Mouse (Mus musculus) forebrain, embryonic 15.5 days (tissue): ENCODE data around the gene Akt3. TPM values are rescaled to one million over a fixed set of nuclear protein-coding genes. Genes with fewer than 3 reads are reported as not detected.
A peak's percentile ranks its signal among the peaks of the same experiment; 100 is the strongest.

Source experiments
- ATAC-seq: fragments of 200-750 bp; cut with Nextera tagmentation; replicated peaks from 2 replicates; pipeline ENCODE4 v1.8.0; 2017; ENCODE audit warnings: mild to moderate bottlenecking, moderate TSS enrichment, moderate library complexity
- H3K27ac ChIP-seq: fragments of 300-500 bp; sonication (generic); replicated peaks from 2 replicates; pipeline ENCODE4 v1.5.1; 2015; ENCODE audit warnings: mild to moderate bottlenecking, inconsistent platforms
- H3K27me3 ChIP-seq: fragments of 300-500 bp; sonication (generic); 2 replicates; pipeline ENCODE4 v1.6.1; 2015; ENCODE audit warnings: inconsistent platforms
- H3K36me3 ChIP-seq: fragments of 300-500 bp; sonication (generic); 2 replicates; pipeline ENCODE4 v1.6.1; 2015; ENCODE audit warnings: mild to moderate bottlenecking, inconsistent platforms
- H3K4me1 ChIP-seq: fragments of 300-500 bp; sonication (generic); 2 replicates; pipeline ENCODE4 v1.6.1; 2015; ENCODE audit warnings: inconsistent platforms
- H3K4me2 ChIP-seq: fragments of 300-500 bp; sonication (generic); replicated peaks from 2 replicates; pipeline ENCODE4 v1.6.1; 2015; ENCODE audit warnings: mild to moderate bottlenecking, inconsistent platforms
- H3K4me3 ChIP-seq: fragments of 300-500 bp; sonication (generic); 2 replicates; pipeline ENCODE4 v1.5.1; 2015; ENCODE audit warnings: mild to moderate bottlenecking, inconsistent platforms
- H3K9ac ChIP-seq: fragments of 300-500 bp; sonication (generic); replicated peaks from 2 replicates; pipeline ENCODE4 v1.6.1; 2015; ENCODE audit warnings: mild to moderate bottlenecking, inconsistent platforms
- H3K9me3 ChIP-seq: fragments of 300-500 bp; sonication (generic); 2 replicates; pipeline ENCODE4 v1.6.1; 2016; ENCODE audit warnings: inconsistent platforms
- WGBS: fragments of 180-500 bp; shearing (Covaris S2); methylation state at CpG from one replicate; pipeline ENCODE4 v1.1.7; 2015; ENCODE audit warnings: mixed read lengths; 5-methylcytosine and 5-hydroxymethylcytosine counted together
- polyA plus RNA-seq: library from polyadenylated mRNA; unstranded; fragments of >200 nt; fragmentation: Nextera tagmentation; extraction: Ambion mirVana; gene quantifications from 2 replicates; pipeline ENCODE4 v1.2.1, GENCODE M21; 2015

Gene Akt3
- polyA plus RNA-seq, 1 experiment from 2014 or later: 38.8 TPM

DNA sequence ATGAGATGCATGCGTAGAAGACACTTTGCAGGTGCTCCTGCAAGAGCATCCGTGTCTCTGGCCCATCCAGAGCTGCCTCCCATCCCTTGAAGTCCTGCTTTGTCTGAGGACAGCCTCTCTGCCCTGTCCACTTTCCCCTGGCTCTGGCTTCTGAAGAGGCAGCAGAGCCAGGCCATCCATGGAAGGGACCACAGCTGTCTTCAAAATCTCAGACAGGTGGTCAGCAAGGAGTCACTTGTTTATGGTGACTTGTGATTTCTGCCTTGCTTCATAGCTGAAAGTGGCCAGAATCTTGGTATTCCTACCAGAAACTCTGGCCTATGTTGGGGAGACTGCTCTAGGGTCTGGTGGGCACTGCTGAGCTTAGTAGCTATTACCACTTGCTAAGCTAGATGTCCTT, 241.3 kb downstream of the Akt3 start:
- Histone ChIP-seq H3K9me3 (no peaks in the 10 kb centered on the region), H3K27me3 (no peaks in the 10 kb centered on the region), H3K27ac (peak overlapping the region; percentile 77; the same call in 1 of the 2 replicates), H3K4me2 (no peak overlapping the region), H3K36me3 (no peaks in the 10 kb centered on the region), H3K4me3 (no peak overlapping the region), H3K9ac (no peak overlapping the region), H3K4me1 (peaks cover 30% of the 10 kb centered on the region)
- no peak for ATAC-seq
- WGBS: 85% methylated on average over 2 of the region's 2 CpGs

DNA sequence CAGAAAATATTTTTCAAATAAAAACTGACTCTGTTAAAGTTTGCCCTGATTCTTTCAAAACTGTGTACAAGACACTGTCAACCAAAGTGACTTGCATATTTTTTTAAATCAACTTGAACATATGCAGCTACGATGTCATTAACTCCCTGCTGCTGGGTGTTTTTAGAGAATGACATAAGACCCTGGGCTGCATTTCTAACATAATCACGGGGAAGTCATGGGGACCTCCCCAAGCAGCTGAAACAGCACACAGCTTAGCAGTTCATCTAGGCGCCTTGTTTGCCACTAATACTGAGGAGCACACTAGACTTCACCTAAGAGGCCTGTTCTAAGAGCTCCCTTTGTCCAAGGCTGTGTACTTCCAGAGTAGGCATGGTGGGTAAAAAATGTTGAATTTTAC, 242.1 kb downstream of the Akt3 start:
- Histone ChIP-seq H3K27me3 (no peaks in the 10 kb centered on the region), H3K4me1 (peaks cover 36% of the 10 kb centered on the region), H3K4me3 (no peak overlapping the region), H3K9me3 (no peaks in the 10 kb centered on the region), H3K9ac (no peak overlapping the region), H3K4me2 (no peak overlapping the region), H3K27ac (peak overlapping the region; percentile 77), H3K36me3 (no peaks in the 10 kb centered on the region)
- no peak for ATAC-seq
- 24% methylated on average over 3 of the region's 3 CpGs for WGBS

DNA sequence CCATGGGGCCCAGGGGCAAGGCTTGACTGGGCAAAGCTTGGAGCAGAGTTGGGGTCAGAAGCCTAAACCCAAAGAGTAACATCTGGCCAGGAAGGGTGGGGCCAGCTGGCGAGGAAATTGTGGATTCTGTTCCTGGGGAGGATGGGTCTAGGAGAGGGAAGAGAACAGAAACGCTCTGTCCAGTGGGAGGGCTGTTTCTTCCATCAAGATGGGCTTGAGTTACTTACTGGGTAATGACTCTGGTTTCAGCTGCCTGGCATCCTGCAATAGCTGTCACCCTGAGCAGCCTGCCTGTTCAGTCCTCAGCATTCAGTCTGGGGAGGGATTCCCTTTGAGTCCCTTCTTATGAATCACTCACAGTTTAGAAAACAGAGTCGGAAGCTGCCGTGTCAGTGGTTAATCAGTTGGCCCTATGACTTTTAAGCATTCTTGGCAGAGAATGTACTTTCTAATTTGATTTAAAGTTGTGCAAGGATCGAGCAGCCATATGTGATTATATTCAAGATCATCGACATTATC, 243.0 kb downstream of the Akt3 start:
- Histone ChIP-seq H3K9me3 (no peaks in the 10 kb centered on the region), H3K4me1 (peaks cover 45% of the 10 kb centered on the region), H3K9ac (no peak overlapping the region), H3K36me3 (no peaks in the 10 kb centered on the region), H3K27ac (peak overlapping the region; percentile 79), H3K4me2 (no peak overlapping the region), H3K27me3 (no peaks in the 10 kb centered on the region), H3K4me3 (no peak overlapping the region)
- WGBS: 36% methylated on average over 6 of the region's 6 CpGs
- ATAC-seq: peak; percentile 49

DNA sequence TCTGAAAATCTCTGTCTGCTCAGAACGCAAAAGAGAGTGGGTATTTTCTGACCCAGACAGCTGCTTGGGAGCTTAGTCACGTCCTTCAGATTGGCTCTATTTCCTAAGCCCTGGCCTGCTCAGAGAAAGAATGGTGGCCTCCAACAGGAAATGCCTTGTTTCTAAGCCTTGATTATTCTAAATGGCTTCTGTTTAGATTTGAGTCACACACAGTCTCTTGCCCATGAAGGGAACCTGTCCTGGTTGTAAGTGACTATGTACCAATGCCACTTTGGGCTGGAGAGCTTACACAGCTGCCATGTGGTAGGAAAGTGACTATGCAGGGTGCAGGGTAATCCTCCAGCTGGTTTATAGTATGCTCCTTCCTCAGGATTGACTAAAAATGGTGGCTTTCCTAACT, 243.7 kb downstream of the Akt3 start:
- ATAC-seq: peak; percentile 14; the same call in 1 of the 2 replicates
- no peaks in the 10 kb centered on the region for H3K27me3 ChIP-seq
- peaks cover 50% of the 10 kb centered on the region for H3K4me1 ChIP-seq
- 39% methylated on average over 2 of the region's 2 CpGs for WGBS
- no peak overlapping the region for H3K4me3 ChIP-seq
- peak overlapping the region; percentile 79 for H3K27ac ChIP-seq
- no peak overlapping the region for H3K9ac ChIP-seq
- H3K36me3 ChIP-seq: no peaks in the 10 kb centered on the region
- H3K9me3 ChIP-seq: no peaks in the 10 kb centered on the region
- H3K4me2 ChIP-seq: no peak overlapping the region

DNA sequence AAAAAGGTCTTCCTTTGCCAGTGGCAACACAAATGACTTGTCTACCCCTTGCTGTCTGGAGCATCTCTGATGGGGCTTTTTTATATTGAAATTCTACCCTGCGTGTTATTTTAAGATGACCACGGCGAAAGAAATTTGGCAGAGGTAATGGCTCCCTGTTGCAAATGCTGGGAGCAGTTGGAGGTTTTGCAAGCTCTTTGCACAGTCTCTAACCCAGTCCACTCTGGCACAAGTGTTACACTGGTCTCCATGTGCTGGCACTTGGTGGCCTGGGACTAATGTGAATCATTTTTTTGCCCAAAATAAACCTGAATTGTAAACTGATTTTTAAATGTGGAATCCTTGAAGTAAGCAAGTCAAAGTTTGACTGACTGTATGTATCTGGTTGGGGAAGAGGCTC, 244.2 kb downstream of the Akt3 start:
- H3K9ac ChIP-seq: no peak overlapping the region
- H3K36me3 ChIP-seq: no peaks in the 10 kb centered on the region
- H3K4me1 ChIP-seq: peaks cover 50% of the 10 kb centered on the region
- H3K9me3 ChIP-seq: no peaks in the 10 kb centered on the region
- 86% methylated on average over 3 of the region's 3 CpGs for WGBS
- H3K27me3 ChIP-seq: no peaks in the 10 kb centered on the region
- no peak overlapping the region for H3K4me3 ChIP-seq
- no peak for ATAC-seq
- no peak overlapping the region; the same call in none of the 2 replicates for H3K27ac ChIP-seq
- H3K4me2 ChIP-seq: no peak overlapping the region

DNA sequence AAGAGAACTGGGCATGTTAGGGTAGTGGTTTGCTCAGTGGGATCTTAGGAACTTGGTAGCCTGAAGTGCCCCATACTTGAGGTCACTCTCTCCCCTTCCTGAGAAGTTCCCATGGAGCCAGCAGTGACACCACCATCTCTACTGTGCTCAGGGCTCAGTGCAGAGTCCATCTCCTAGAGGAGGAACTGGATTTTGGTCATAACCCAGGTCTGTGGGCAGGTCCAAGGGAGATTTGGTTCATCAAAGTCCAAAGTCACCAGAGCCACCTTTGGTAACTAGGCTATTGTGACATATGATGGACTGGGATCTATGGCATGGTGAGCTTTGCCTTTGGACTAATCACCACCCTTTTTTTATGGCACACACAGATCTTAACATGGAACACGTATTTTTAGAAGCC, 244.7 kb downstream of the Akt3 start:
- no peaks in the 10 kb centered on the region for H3K9me3 ChIP-seq
- no peaks in the 10 kb centered on the region for H3K27me3 ChIP-seq
- H3K27ac ChIP-seq: no peak overlapping the region; the same call in 1 of the 2 replicates
- H3K4me2 ChIP-seq: no peak overlapping the region
- H3K4me1 ChIP-seq: peaks cover 50% of the 10 kb centered on the region
- no peak for ATAC-seq
- no peak overlapping the region for H3K9ac ChIP-seq
- WGBS: 98% methylated on average over 1 of the region's 1 CpGs
- H3K36me3 ChIP-seq: no peaks in the 10 kb centered on the region
- H3K4me3 ChIP-seq: no peak overlapping the region

DNA sequence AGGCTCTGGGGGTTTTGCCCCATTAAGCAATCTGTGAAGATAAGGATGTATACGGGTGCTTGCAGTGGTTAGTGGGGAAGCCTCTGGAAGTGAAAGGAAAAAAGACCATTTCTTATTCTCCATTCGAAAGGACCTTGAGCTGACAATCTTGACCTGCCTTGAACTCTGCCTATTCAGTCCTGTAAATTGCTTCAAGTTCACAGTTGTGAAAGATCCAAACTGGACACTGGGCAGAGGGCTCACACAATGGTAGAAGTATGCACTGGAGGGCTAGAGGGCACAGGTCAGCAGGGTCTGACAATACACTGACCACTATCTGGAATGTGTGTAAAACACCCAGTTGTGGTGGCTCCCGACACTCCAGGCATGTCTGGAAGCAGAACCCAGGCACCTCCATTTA, 245.2 kb downstream of the Akt3 start:
- Histone ChIP-seq H3K4me1 (peaks cover 50% of the 10 kb centered on the region), H3K4me2 (no peak overlapping the region), H3K9me3 (no peaks in the 10 kb centered on the region), H3K36me3 (no peaks in the 10 kb centered on the region), H3K27ac (no peak overlapping the region), H3K9ac (no peak overlapping the region), H3K4me3 (no peak overlapping the region), H3K27me3 (no peaks in the 10 kb centered on the region)
- 71% methylated on average over 3 of the region's 3 CpGs for WGBS
- no peak for ATAC-seq

DNA sequence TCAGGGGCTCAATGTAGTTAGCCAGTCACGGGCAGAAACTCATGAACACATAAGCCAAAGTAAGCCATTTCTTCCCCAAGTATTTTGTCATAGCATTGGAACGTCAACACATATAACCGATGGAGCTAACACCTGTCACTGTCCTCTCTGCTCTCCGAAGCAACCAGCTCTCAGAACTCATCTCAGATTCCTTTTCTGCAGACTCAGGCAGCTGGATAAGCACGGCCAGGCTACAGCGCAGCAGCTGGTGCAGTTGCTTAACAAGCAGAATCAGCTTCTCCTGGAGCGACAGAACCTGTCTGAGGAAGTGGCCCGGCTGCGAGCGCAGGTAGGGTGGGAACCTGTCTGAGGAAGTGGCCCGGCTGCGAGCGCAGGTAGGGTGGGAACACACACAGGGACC, 246.3 kb downstream of the Akt3 start:
- Histone ChIP-seq H3K36me3 (no peaks in the 10 kb centered on the region), H3K27me3 (no peaks in the 10 kb centered on the region), H3K27ac (no peak overlapping the region), H3K4me1 (peaks cover 47% of the 10 kb centered on the region), H3K9ac (no peak overlapping the region), H3K4me3 (no peak overlapping the region), H3K4me2 (no peak overlapping the region), H3K9me3 (no peaks in the 10 kb centered on the region)
- ATAC-seq: no peak
- 91% methylated on average over 13 of the region's 13 CpGs for WGBS

DNA sequence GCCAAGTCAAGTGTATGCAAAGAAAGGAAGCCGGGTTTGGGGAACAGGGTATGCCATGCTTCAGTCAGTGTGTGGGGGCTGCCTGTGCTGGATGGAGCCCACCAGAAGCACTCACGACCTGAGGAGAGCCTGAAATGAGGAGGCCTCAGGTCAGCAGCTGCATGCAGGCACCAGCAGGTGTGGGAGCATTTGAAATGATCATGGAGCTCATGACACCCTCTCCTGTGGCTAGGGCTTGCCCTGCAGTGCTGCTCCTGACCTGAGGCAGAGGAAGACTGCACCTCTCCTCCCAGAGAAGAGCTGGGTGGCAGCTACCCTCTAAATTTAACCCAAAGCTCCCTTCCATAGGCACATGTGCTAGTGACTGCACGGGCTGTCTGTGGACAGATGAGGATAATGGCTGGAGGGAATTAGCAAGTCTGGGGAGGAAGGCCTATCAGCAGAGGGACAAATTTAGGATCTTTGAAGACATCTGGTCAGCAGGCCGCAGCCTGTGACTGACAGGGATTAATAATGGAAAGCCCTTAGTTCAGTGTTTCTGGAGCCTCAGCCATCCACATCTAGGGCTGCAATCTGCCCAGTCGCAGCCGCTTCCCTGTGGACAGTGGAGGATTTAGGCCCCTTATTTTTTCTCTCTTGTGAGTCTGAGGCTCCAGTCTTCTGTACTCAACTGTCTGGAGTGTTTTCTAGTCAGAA, 247.2 kb downstream of the Akt3 start:
- 59% methylated on average over 6 of the region's 6 CpGs for WGBS
- H3K4me1 ChIP-seq: peaks cover 38% of the 10 kb centered on the region
- no peak overlapping the region for H3K4me2 ChIP-seq
- ATAC-seq: no peak
- H3K4me3 ChIP-seq: no peak overlapping the region
- no peak overlapping the region for H3K9ac ChIP-seq
- peak overlapping the region; percentile 5; the same call in 1 of the 2 replicates for H3K27ac ChIP-seq
- no peaks in the 10 kb centered on the region for H3K36me3 ChIP-seq
- H3K9me3 ChIP-seq: no peaks in the 10 kb centered on the region
- H3K27me3 ChIP-seq: no peaks in the 10 kb centered on the region

DNA sequence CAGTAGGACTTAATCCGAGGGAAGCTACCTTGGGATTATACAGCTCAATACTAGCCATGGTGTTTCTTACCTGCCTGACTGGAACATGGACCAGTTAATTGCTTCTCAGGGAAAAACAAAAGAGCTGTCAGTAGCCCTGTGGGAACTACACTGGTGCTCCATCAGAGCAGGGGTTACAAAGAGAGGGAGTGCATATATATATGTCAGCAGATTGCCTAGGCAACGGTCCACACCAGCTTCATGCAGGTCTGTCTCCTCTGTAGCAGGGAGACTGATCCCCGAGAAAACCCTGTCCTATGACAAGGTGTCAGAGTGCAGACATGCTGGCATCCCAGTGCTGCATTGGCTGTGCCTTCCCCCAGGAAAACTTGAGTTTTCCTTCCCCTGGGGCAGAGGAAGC, 248.0 kb downstream of the Akt3 start:
- Histone ChIP-seq H3K27me3 (no peaks in the 10 kb centered on the region), H3K9me3 (no peaks in the 10 kb centered on the region), H3K36me3 (no peaks in the 10 kb centered on the region), H3K4me3 (no peak overlapping the region), H3K27ac (no peak overlapping the region), H3K4me1 (peaks cover 33% of the 10 kb centered on the region), H3K9ac (no peak overlapping the region), H3K4me2 (no peak overlapping the region)
- 0 out of 2 replicates have a peak, but pooled peaks have one; percentile 9 for ATAC-seq
- 9% methylated on average over 3 of the region's 3 CpGs for WGBS

DNA sequence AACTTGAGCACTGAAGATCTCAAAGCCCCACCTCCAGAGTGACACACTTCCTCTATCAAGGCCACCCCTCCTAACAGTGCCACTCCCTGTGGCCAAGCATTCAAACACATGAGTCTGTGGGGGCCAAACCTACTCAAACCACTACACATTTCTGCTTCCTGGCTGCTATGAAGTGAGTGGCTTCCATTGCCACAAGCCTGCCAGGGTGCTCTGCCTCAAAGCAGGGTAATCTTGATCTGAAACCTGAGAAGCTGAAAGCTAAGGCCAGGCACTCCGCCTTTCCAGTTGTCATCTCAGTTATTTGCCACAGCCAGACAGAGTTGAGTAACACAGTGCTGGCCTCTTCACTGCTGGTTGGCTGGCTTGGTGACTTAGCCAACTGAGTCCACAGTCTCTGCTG, 249.2 kb downstream of the Akt3 start:
- H3K27me3 ChIP-seq: no peaks in the 10 kb centered on the region
- no peaks in the 10 kb centered on the region for H3K9me3 ChIP-seq
- H3K36me3 ChIP-seq: no peaks in the 10 kb centered on the region
- no peak overlapping the region for H3K4me3 ChIP-seq
- peaks cover 29% of the 10 kb centered on the region for H3K4me1 ChIP-seq
- no peak for ATAC-seq
- 77% methylated on average over 1 of the region's 1 CpGs for WGBS
- no peak overlapping the region for H3K4me2 ChIP-seq
- no peak overlapping the region for H3K9ac ChIP-seq
- H3K27ac ChIP-seq: no peak overlapping the region

DNA sequence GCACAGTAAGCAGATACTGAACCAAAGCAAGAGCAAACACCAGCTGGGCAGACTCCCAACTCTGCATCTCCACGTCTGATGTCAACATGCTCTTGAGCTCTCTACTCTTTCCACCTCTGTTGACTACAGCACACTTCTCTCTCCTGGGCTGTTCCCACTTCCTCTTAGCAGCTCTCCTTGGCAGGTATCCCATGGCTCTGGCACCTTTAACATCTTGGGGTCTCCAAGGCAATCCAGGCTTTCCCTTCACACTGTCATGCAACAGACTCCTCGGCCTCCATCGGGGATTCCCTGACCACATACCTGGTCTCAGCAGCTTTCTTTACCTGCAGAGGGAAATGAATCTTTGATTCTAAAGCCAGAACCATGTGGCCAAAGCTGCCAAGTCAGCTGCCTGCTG, 250.6 kb downstream of the Akt3 start:
- 78% methylated on average over 3 of the region's 3 CpGs for WGBS
- H3K27me3 ChIP-seq: no peaks in the 10 kb centered on the region
- no peak overlapping the region for H3K4me2 ChIP-seq
- H3K9me3 ChIP-seq: no peaks in the 10 kb centered on the region
- no peak overlapping the region for H3K4me3 ChIP-seq
- ATAC-seq: no peak
- peaks cover 38% of the 10 kb centered on the region for H3K4me1 ChIP-seq
- H3K27ac ChIP-seq: no peak overlapping the region
- no peak overlapping the region for H3K9ac ChIP-seq
- H3K36me3 ChIP-seq: no peaks in the 10 kb centered on the region
